Mouse (Mus musculus) layer of hippocampus, postnatal 10 days (tissue): ENCODE measurements around the gene Lif. TPM values are rescaled to one million over a fixed set of nuclear protein-coding genes. Genes with fewer than 3 reads are reported as not detected.

Source experiments
- DNase-seq, 2 experiments: peaks; one replicate each; pipeline ENCODE4 v3.0.0; 2021; ENCODE audit warnings: low spot score in 2 of 2
- total RNA-seq, 2 experiments: library from RNA; stranded (reverse); gene quantifications; 2 replicates each; pipeline ENCODE4 v1.2.3; 2021

Lif gene
- total RNA-seq, 2 experiments from 2014 or later: 0.59 to 0.71 TPM

GRCm38 (mm10) chr11:4296610-4297275 is 39.4 kb downstream of the Lif start:
- DNase-seq: no peak

GRCm38 (mm10) chr11:4297753-4298152 is 40.4 kb downstream of the Lif start:
- DNase-seq: no peak

GRCm38 (mm10) chr11:4298615-4299014 is 41.3 kb downstream of the Lif start:
- no peak for DNase-seq

GRCm38 (mm10) chr11:4299191-4299590 is 41.8 kb downstream of the Lif start:
- no peak for DNase-seq

- DNase-seq: no peak
Observed at GRCm38 (mm10) chr11:4299735-4300474, 42.5 kb downstream of the Lif start.

- no peak for DNase-seq
Observed at GRCm38 (mm10) chr11:4300683-4301082, 43.3 kb downstream of the Lif start.

GRCm38 (mm10) chr11:4302363-4302913 is 45.1 kb downstream of the Lif start:
- DNase-seq: no peak

- DNase-seq: no peak
Observed at GRCm38 (mm10) chr11:4303033-4303432, 45.7 kb downstream of the Lif start.

GRCm38 (mm10) chr11:4304203-4304602 is 46.8 kb downstream of the Lif start:
- DNase-seq: no peak

GRCm38 (mm10) chr11:4305090-4305489 is 47.7 kb downstream of the Lif start:
- no peak for DNase-seq

GRCm38 (mm10) chr11:4306086-4306485 is 48.7 kb downstream of the Lif start:
- no peak for DNase-seq

- DNase-seq: no peak
Observed at GRCm38 (mm10) chr11:4308060-4308513, 50.7 kb downstream of the Lif start.

GRCm38 (mm10) chr11:4308514-4309450 is 51.4 kb downstream of the Lif start:
- no peak for DNase-seq

- no peak for DNase-seq
Observed at GRCm38 (mm10) chr11:4309613-4310012, 52.3 kb downstream of the Lif start.

- no peak for DNase-seq
Observed at GRCm38 (mm10) chr11:4310324-4310723, 53.0 kb downstream of the Lif start.

GRCm38 (mm10) chr11:4312180-4312579 is 54.8 kb downstream of the Lif start:
- no peak for DNase-seq

GRCm38 (mm10) chr11:4317287-4317686 is 59.9 kb downstream of the Lif start:
- DNase-seq: no peak

GRCm38 (mm10) chr11:4318011-4318410 is 60.7 kb downstream of the Lif start:
- no peak for DNase-seq

- DNase-seq: no peak
Observed at GRCm38 (mm10) chr11:4319212-4319955, 62.0 kb downstream of the Lif start.

GRCm38 (mm10) chr11:4320876-4321275 is 63.5 kb downstream of the Lif start:
- no peak for DNase-seq
